Mouse (Mus musculus): ENCODE data around the gene Dlec1. TPM values are rescaled to one million over a fixed set of nuclear protein-coding genes. Genes with fewer than 3 reads are reported as not detected.

Dlec1 gene
- under 1 TPM in 2 of 3 experiments, not detected in 1; 0.15 to 0.34 TPM for polyA plus RNA-seq (2017; shearing (Covaris generic))

- ATAC-seq, result peak; percentile 89
Measured at GRCm38 (mm10) chr9:119101992-119102782, at the start of gene Dlec1. Gene Dlec1 (plus strand): TSS chr9:119102478.

GRCm38 (mm10) chr9:119053964-119054576 lies 48.2 kb upstream of the Dlec1 start:
- ATAC-seq, result no peak

GRCm38 (mm10) chr9:119055336-119055735 lies 46.9 kb upstream of the Dlec1 start:
- ATAC-seq, result no peak

- ATAC-seq, result no peak
Measured at GRCm38 (mm10) chr9:119058245-119058644, 44.0 kb upstream of the Dlec1 start.

- ATAC-seq, result no peak
Measured at GRCm38 (mm10) chr9:119060701-119061100, 41.6 kb upstream of the Dlec1 start.

GRCm38 (mm10) chr9:119063036-119063644 lies 39.1 kb upstream of the Dlec1 start:
- no peak for ATAC-seq

- no peak for ATAC-seq
Measured at GRCm38 (mm10) chr9:119064296-119064695, 38.0 kb upstream of the Dlec1 start.

- no peak for ATAC-seq
Measured at GRCm38 (mm10) chr9:119067601-119068000, 34.7 kb upstream of the Dlec1 start.

- ATAC-seq, result no peak
Measured at GRCm38 (mm10) chr9:119068266-119068665, 34.0 kb upstream of the Dlec1 start.

GRCm38 (mm10) chr9:119070173-119070825 lies 32.0 kb upstream of the Dlec1 start:
- no peak for ATAC-seq

GRCm38 (mm10) chr9:119071786-119072185 lies 30.5 kb upstream of the Dlec1 start:
- no peak for ATAC-seq

- no peak for ATAC-seq
Measured at GRCm38 (mm10) chr9:119073184-119073895, 28.9 kb upstream of the Dlec1 start.

GRCm38 (mm10) chr9:119075685-119076084 lies 26.6 kb upstream of the Dlec1 start:
- ATAC-seq, result no peak

GRCm38 (mm10) chr9:119080040-119080675 lies 22.1 kb upstream of the Dlec1 start:
- ATAC-seq, result no peak

- no peak for ATAC-seq
Measured at GRCm38 (mm10) chr9:119082039-119082438, 20.2 kb upstream of the Dlec1 start.

GRCm38 (mm10) chr9:119082656-119083430 lies 19.4 kb upstream of the Dlec1 start:
- no peak for ATAC-seq

- no peak for ATAC-seq
Measured at GRCm38 (mm10) chr9:119083966-119084365, 18.3 kb upstream of the Dlec1 start.

GRCm38 (mm10) chr9:119086451-119086850 lies 15.8 kb upstream of the Dlec1 start:
- no peak for ATAC-seq

GRCm38 (mm10) chr9:119087309-119087708 lies 15.0 kb upstream of the Dlec1 start:
- ATAC-seq, result no peak

GRCm38 (mm10) chr9:119088148-119088801 lies 14.0 kb upstream of the Dlec1 start:
- ATAC-seq, result peak; percentile 46

- ATAC-seq, result no peak
Measured at GRCm38 (mm10) chr9:119089437-119089836, 12.8 kb upstream of the Dlec1 start.
